Mouse (Mus musculus) bone marrow, adult 2 months (tissue): ENCODE data around the gene Capn1. TPM values are rescaled to one million over a fixed set of nuclear protein-coding genes. Genes with fewer than 3 reads are reported as not detected.

Experiments used
- H3K27ac ChIP-seq: fragments of 200-500 bp; 2 replicates; pipeline ENCODE4 v1.5.1; 2012; ENCODE audit warnings: low read depth, mild to moderate bottlenecking, control low read depth, inconsistent platforms, low read length; ENCODE audit not compliant: control insufficient read depth, poor library complexity, insufficient read depth
- H3K4me1 ChIP-seq: fragments of 200-500 bp; 2 replicates; pipeline ENCODE4 v1.6.1; 2011; ENCODE audit warnings: low read length; ENCODE audit not compliant: control insufficient read depth, insufficient read depth
- H3K4me3 ChIP-seq: fragments of 200-500 bp; replicated peaks from 2 replicates; pipeline ENCODE3; 2011; ENCODE audit warnings: mild to moderate bottlenecking, low read depth, low read length, control low read depth; ENCODE audit not compliant: control insufficient read depth
- CTCF ChIP-seq: fragments of 200-500 bp; IDR thresholded peaks from 2 replicates; pipeline ENCODE4 v1.5.1; 2011; ENCODE audit warnings: low read length, control low read depth; ENCODE audit not compliant: control insufficient read depth, insufficient read depth
- POLR2A ChIP-seq: fragments of 200-500 bp; IDR thresholded peaks from 2 replicates; pipeline ENCODE4 v1.6.1; 2011; ENCODE audit warnings: low read depth, mild to moderate bottlenecking, control low read depth, low read length, borderline replicate concordance; ENCODE audit not compliant: control insufficient read depth
- WGBS: fragments of 180-500 bp; shearing (Covaris S2); methylation state at CpG from one replicate; pipeline ENCODE4 v1.1.7; 2018; 5-methylcytosine and 5-hydroxymethylcytosine counted together
- polyA plus RNA-seq: library from polyadenylated mRNA; stranded (reverse); fragments of >200 nt; gene quantifications from 2 replicates; pipeline ENCODE4 v1.2.4, GENCODE M21; 2011; ENCODE audit warnings: low replicate concordance; ENCODE audit not compliant: missing spikeins, insufficient read depth, insufficient read length

The Capn1 gene
- polyA plus RNA-seq, 1 experiment: 139 TPM

DNA sequence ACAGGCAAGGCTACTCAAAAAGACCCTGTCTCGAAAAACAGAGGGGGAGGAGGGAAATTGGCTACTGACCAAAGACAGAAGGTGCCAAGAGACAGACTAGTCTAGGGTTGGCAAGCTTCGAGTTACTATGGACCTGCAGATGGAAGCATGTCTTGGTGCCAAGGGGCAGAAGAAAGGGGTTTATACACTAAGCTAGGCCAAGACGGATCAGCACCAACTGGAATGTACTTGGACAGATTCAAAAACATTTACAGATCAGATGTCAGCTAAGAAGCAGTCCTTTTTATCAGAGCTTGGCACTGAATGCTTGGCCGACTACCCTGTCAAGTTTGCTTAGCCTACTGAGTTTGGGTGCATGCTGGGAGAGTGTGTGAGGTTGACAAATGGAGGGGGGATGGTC, 40.0 kb downstream of the Capn1 start:
- 80% methylated on average over 4 of the region's 4 CpGs for WGBS
- H3K4me1 ChIP-seq: peaks cover 3% of the 10 kb centered on the region; the same call in 1 of the 2 replicates
- no peak for TF ChIP-seq CTCF
- TF ChIP-seq POLR2A: no peak
- H3K4me3 ChIP-seq: no peak overlapping the region
- H3K27ac ChIP-seq: no peak overlapping the region

DNA sequence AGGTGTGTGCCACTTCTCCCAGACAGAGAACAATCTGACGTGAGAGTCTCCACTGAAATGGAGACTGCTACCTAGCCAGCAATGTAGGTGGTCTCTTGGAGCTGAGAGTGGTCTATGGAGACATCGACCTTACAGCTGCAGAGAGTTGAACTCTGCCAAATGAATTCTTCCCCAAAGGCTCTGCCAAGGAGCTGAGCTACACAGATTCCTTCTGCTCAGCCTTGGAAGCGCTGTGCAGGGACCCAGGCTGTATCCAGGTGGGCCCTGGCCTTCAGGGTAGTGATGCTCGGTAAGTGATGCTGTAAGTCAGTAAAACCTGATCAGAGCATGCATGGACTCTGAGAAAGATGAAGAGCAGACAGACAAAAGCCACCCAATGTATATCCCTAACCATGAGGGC, 40.6 kb downstream of the Capn1 start:
- TF ChIP-seq POLR2A: no peak
- no peak for TF ChIP-seq CTCF
- Histone ChIP-seq H3K27ac (no peak overlapping the region), H3K4me3 (no peak overlapping the region), H3K4me1 (peaks cover 3% of the 10 kb centered on the region; the same call in 1 of the 2 replicates)
- whole genome bisulfite sequencing: 74% methylated on average over 4 of the region's 4 CpGs

DNA sequence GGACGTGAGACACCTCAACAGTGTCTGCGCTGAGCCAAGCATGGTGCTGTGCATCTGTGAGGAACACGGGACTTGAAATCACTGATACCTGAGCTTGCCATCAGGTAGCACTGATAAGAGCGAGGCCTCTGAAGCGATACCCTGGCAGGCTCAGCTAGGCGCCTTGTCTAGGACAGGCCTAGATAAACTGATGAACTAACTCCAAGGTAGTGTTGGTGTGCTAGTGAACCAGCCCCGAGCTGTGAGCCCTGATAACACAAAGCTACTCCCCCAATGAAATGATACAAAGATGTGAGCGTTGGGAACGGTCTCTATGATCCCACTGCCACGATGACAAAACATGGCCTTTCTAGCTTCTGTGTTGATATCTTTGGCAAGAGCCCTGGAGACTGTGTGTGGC, 48.0 kb downstream of the Capn1 start:
- no peak overlapping the region for H3K4me3 ChIP-seq
- WGBS: 70% methylated on average over 10 of the region's 10 CpGs

DNA sequence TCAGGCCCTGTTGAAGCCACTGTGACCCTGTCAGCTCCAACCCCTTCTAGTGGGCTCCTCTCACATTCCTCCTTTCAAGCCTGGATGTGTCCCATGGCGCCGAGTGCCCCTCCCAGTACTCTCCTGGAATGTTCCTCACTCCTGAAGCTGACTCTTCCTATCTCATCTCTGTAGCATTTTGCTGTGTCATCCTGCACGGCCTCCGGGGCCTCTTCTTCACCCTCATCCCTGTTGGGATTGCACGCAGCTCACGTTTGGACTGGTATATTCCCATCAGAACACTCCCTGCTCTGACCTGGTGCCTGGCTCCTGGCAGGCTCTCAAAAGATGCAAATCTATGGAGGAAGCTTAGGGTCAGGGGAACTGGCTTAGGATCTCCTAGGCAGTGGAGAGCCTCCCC, 48.9 kb downstream of the Capn1 start:
- TF ChIP-seq CTCF (no peak), POLR2A (no peak)
- WGBS: 52% methylated on average over 6 of the region's 6 CpGs
- Histone ChIP-seq H3K4me1 (peaks cover 7% of the 10 kb centered on the region), H3K27ac (peak overlapping the region; percentile 22; the same call in 1 of the 2 replicates), H3K4me3 (no peak overlapping the region)

More for the DNA sequence above, 48.0 kb downstream of the Capn1 start:
- TF ChIP-seq CTCF (no peak), POLR2A (no peak)
- no peak overlapping the region for H3K27ac ChIP-seq
- H3K4me1 ChIP-seq: peaks cover 8% of the 10 kb centered on the region

DNA sequence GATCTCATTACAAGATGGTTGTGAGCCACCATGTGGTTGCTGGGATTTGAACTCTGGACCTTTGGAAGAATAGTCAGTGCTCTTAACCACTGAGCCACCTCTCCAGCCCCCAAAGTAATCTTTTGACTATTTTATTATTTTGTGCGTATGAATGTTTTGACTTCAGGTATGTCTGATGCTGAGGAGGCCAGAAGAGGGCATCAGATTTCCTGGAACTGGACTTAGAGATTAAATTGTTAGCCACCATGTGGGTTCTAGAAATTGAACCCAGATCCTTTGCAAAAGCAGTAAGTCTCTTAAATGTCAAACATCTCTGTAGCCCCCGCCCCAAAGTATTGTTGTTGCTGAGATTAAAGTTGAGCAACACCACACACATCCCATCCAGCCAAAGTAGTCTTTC, 49.8 kb downstream of the Capn1 start:
- no peak for TF ChIP-seq CTCF
- no peak for TF ChIP-seq POLR2A
- Histone ChIP-seq H3K4me1 (peaks cover 7% of the 10 kb centered on the region), H3K27ac (no peak overlapping the region), H3K4me3 (no peak overlapping the region)
- 76% methylated on average over 2 of the region's 2 CpGs for WGBS

DNA sequence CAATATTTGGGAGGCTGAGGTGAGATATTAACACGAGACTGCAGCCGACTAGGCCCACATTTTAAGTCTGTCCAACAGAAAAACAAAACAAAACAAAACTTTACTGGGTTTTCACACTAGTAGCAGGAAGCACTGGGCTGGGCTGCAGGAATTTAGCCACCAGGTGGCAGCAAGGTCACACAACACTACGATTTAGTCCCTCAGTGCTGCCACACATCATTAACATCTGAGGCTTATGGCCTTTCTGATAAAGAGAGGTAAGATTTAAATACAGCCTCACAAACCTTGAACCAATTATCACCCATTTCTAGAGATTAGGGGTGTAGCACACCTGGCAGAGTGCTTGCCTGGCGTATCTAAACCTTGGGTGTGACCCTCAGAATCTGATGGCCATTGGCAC, 50.4 kb downstream of the Capn1 start:
- H3K27ac ChIP-seq: no peak overlapping the region; the same call in 1 of the 2 replicates
- peak; percentile 93 for TF ChIP-seq CTCF
- no peak for TF ChIP-seq POLR2A
- peaks cover 7% of the 10 kb centered on the region for H3K4me1 ChIP-seq
- WGBS: 13% methylated on average over 4 of the region's 4 CpGs
- no peak overlapping the region for H3K4me3 ChIP-seq

DNA sequence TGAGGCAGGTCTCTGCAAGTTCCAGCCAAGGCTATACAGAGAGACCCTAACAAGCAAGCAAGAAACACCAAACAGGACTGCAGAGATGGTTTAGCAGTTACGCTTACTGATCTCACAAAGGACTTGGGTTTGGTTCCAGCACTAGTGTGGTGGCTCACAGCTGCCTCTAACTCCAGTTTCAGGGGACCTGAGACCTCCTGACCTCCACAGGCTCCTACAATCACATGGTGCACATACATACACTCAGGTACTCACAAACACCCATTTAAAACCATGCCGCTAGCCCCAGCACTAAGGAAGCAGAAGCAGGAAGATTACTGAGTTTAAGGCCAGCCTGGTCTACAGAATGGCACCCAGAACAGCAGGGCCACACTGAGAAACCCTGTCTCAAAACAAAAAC, 50.9 kb downstream of the Capn1 start:
- WGBS: 89% methylated on average over 2 of the region's 2 CpGs
- Histone ChIP-seq H3K4me3 (no peak overlapping the region), H3K27ac (no peak overlapping the region; the same call in 1 of the 2 replicates), H3K4me1 (peaks cover 7% of the 10 kb centered on the region)
- TF ChIP-seq CTCF: no peak
- no peak for TF ChIP-seq POLR2A

DNA sequence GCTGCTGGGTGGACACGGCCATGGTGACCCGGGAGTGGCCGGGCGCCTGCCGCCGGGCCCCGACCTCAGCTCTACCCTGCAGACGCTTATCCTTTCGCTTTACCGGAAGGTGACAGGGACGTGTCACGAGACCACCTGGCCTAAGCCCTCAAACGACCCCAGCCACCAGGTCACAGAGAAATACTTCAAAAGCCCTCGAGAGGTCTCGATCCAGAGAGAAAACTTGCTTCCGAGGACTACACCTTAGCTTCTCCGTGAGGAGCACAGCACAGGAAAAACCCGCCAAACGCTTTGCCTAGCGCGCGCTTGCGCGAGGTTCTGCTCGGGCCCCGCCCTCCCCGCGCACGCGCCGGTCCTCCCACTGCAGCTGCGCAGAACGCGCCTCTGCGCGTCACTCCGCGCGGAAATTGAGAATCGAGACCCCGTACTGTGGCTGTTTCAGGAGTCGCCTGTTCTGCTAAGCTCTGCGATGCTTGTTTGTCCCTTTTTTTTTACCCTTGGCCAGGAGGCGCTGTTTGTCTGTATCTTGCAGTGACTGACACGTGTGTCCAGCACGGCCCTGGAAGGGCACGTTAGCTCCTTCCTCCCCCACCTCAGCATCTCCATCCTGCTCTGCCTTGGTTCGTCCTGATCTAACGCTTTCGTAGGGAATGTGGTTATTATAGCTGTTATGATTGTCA, 51.7 kb downstream of the Capn1 start, which contains the start of gene Pola2:
Gene Pola2, minus strand, starts transcription at position 320 of the 680 bp plus-strand sequence.
- Histone ChIP-seq H3K27ac (peak within 1 kb of the TSS; percentile 71), H3K4me1 (peaks cover 7% of the 10 kb centered on the region), H3K4me3 (peak within 1 kb of the TSS; percentile 96)
- WGBS: under 1% methylated on average over 50 of the region's 50 CpGs
- TF ChIP-seq CTCF (peak; percentile 3; the same call in 1 of the 2 replicates), POLR2A (peak; percentile 64; the same call in 1 of the 2 replicates)

DNA sequence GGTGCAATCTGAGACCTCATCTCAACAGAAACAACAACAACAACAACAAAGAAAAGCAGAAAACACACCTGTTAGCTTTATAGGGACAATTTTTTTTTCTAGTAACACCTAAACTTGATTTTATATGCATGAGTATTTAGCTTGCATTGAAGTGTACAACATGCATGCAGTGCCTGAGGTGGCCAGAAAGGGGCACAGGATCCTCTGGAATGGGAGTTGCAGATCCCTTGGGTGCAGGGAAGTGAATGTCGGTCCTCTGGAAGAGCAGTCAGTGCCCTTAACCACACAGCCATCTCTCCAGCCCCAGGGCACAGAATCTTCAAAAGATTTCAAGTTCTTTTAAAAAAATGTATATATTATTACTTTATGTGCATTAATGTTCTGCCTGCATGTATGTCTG, 53.0 kb downstream of the Capn1 start:
- TF ChIP-seq CTCF (no peak), POLR2A (no peak)
- WGBS: 15% methylated on average over 1 of the region's 1 CpGs
- Histone ChIP-seq H3K4me1 (peaks cover 7% of the 10 kb centered on the region), H3K27ac (no peak overlapping the region), H3K4me3 (peak overlapping the region; percentile 49)
